Mouse (Mus musculus) skeletal muscle tissue, adult 2 months (tissue): ENCODE data around the gene Slc22a8.

ENCODE experiments used
- DNase-seq: peaks from one replicate; pipeline ENCODE4 v3.0.0-alpha.2; 2012; ENCODE audit warnings: low read depth, low spot score

Slc22a8 gene

GRCm38 (mm10) chr19:8599229-8599628, 8.2 kb downstream of the Slc22a8 start:
- DNase-seq = no peak

- DNase-seq = peak; percentile 36
These were observed 10.9 kb downstream of the Slc22a8 start for GRCm38 (mm10) chr19:8601922-8602321.

GRCm38 (mm10) chr19:8602914-8603313, 11.9 kb downstream of the Slc22a8 start:
- DNase-seq = no peak

GRCm38 (mm10) chr19:8604536-8605240, 13.6 kb downstream of the Slc22a8 start:
- no peak for DNase-seq

- no peak for DNase-seq
These were observed 14.1 kb downstream of the Slc22a8 start for GRCm38 (mm10) chr19:8605241-8605558.

GRCm38 (mm10) chr19:8611358-8612123, 20.5 kb downstream of the Slc22a8 start:
- DNase-seq = no peak

- no peak for DNase-seq
These were observed 22.1 kb downstream of the Slc22a8 start for GRCm38 (mm10) chr19:8613111-8613510.

- no peak for DNase-seq
These were observed 23.3 kb downstream of the Slc22a8 start for GRCm38 (mm10) chr19:8614343-8614742.

- no peak for DNase-seq
These were observed 25.3 kb downstream of the Slc22a8 start for GRCm38 (mm10) chr19:8616314-8616713.

- no peak for DNase-seq
These were observed 26.9 kb downstream of the Slc22a8 start, which contains the start of gene Slc22a6 for GRCm38 (mm10) chr19:8617904-8618303. Slc22a6 (plus strand) TSS chr19:8618039.

- no peak for DNase-seq
These were observed 30.0 kb downstream of the Slc22a8 start for GRCm38 (mm10) chr19:8621098-8621497.

GRCm38 (mm10) chr19:8630249-8630648, 39.2 kb downstream of the Slc22a8 start:
- no peak for DNase-seq

GRCm38 (mm10) chr19:8630826-8631225, 39.8 kb downstream of the Slc22a8 start:
- DNase-seq = no peak

GRCm38 (mm10) chr19:8632029-8632428, 41.0 kb downstream of the Slc22a8 start:
- no peak for DNase-seq

- DNase-seq = no peak
These were observed 51.0 kb downstream of the Slc22a8 start for GRCm38 (mm10) chr19:8642086-8642485.

- no peak for DNase-seq
These were observed 55.3 kb downstream of the Slc22a8 start for GRCm38 (mm10) chr19:8646393-8646792.

GRCm38 (mm10) chr19:8655833-8656232, 64.8 kb downstream of the Slc22a8 start:
- no peak for DNase-seq

- no peak for DNase-seq
These were observed 65.3 kb downstream of the Slc22a8 start for GRCm38 (mm10) chr19:8656341-8656740.
